Mouse (Mus musculus) gastrocnemius, adult 2 months (tissue): Measurements from ENCODE around the gene Zcchc14. TPM values are rescaled to one million over a fixed set of nuclear protein-coding genes. Genes with fewer than 3 reads are reported as not detected.
A peak's percentile ranks its signal among the peaks of the same experiment; 100 is the strongest.

Experiments used
- DNase-seq: peaks from one replicate; pipeline ENCODE4 v3.0.0; 2022
- H3K27ac ChIP-seq: fragments of 200-600 bp; 2 replicates; pipeline ENCODE4 v1.8.1; 2022; ENCODE audit warnings: mild to moderate bottlenecking
- H3K4me3 ChIP-seq: fragments of 200-600 bp; 2 replicates; pipeline ENCODE4 v1.8.1; 2022; ENCODE audit warnings: mild to moderate bottlenecking, moderate library complexity
- CTCF ChIP-seq: fragments of 200-600 bp; IDR thresholded peaks from 2 replicates; pipeline ENCODE4 v1.8.1; 2022; ENCODE audit warnings: antibody characterized with exemption, mild to moderate bottlenecking, moderate library complexity
- intact Hi-C: fragments of 180-260 bp; cut with DNase I; formaldehyde crosslinking; loops from one replicate; pipeline ENCODE4 v1.15.1; 2025
- long read RNA-seq, 2 experiments: library from polyadenylated mRNA; stranded (forward); transcript quantifications; one replicate each; pipeline ENCODE4 v2.0.0; 2021
- total RNA-seq, 2 experiments: library from RNA; stranded (reverse); gene quantifications; 2 replicates each; pipeline ENCODE4 v1.2.3; 2021

Gene Zcchc14
- 10 to 100 TPM; 18.8 to 22.3 TPM for total RNA-seq
- long read RNA-seq, experiment 1, full-length matches to known transcripts = 5 of 18 reads
- long read RNA-seq, experiment 1, partial matches to known transcripts = 11 of 18 reads
- long read RNA-seq, experiment 1, other reads (novel, unspliced or antisense) = 2 of 18 reads
- long read RNA-seq, experiment 2, full-length matches to known transcripts = 3 of 13 reads
- long read RNA-seq, experiment 2, partial matches to known transcripts = 6 of 13 reads
- long read RNA-seq, experiment 2, other reads (novel, unspliced or antisense) = 4 of 13 reads

GRCm38 (mm10) chr8:121652774-121653323, at the start of gene Zcchc14:
Gene Zcchc14 (minus strand): TSS chr8:121652901.
- intact Hi-C loops = loop anchor here (5.0 kb wide), 1 partner anchor 51 kb away; no protein-coding TSS in a partner anchor

DNA sequence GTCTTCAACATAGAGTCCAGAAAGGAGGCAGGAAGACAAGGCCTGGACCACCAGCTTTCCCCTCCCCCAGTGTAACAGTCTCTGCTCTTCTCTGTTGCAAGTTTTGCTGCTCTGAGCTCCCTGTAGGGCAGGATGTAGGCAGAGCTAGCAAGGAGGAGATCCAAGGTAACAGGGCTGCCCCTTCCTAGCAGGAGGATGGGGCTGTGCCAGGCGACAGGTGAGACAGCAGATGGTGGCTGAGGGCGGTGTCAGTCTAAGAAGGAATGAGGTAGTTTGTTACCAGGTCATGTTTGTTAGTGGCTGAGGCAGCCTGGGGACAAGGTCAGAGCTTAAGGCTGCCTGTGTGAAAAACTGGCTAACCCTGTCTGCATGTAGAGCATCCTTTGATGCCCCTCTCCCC, 47.2 kb upstream of the Zcchc14 start:
- intact Hi-C loops = loop anchor here (10.0 kb wide), 2 partner anchors 145 to 225 kb away; no protein-coding TSS in a partner anchor
- Histone ChIP-seq H3K27ac (no peak overlapping the region), H3K4me3 (no peak overlapping the region)
- DNase-seq = no peak
- TF ChIP-seq CTCF = no peak

More at GRCm38 (mm10) chr8:121652774-121653323, at the start of gene Zcchc14:
- DNase-seq = peak; percentile 100
- Histone ChIP-seq H3K27ac (peak within 1 kb of the TSS; percentile 98), H3K4me3 (peak within 1 kb of the TSS; percentile 90)
- no peak for TF ChIP-seq CTCF

GRCm38 (mm10) chr8:121698615-121699101, 46.0 kb upstream of the Zcchc14 start:
- no peak for DNase-seq
- intact Hi-C loops = loop anchor here (10.0 kb wide), 2 partner anchors 146 to 226 kb away; no protein-coding TSS in a partner anchor
- Histone ChIP-seq H3K27ac (no peak overlapping the region), H3K4me3 (no peak overlapping the region)
- TF ChIP-seq CTCF = no peak

DNA sequence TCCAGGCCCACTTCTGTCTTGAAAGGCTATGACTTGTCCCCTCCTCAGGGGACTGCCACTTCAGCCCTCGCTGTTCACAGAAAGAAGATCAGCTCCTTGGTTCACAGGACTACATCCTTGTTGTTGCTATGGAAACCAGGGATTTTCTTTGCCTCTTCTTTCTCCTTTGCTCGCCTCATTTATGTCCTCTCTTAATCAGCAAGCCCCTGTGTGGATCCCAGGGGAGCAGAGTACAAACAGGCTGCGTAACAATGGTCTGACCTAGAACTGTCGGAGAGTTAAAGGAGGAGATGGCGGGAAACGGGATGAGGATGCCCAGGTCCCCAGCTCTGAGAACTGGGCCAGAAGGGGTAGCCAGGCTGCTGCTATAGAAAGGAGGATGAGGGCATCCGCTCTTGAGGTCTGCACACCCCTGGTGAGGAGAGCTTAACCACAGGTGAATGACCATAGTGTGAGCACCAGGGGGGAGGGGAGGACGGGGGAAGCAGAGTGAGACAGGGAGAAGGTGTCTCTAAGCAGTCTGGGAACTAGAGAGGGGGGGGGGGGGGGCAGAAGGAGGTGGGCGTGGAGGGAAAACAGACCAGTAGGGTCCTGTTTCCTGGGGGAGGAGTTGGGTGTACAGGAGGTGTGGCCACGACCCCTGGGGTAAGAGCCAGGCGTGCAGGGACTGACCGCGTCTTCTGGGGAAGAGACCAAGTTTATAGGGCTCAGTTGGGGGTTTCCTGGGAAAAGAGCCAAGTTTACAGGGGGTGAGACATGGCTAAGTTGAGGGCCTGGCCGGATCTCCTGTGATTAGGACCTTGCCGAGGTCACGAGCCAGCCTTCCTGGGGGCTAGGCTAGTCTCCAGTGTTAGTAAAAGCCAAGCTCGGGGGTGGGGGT, 45.3 kb upstream of the Zcchc14 start:
- H3K4me3 ChIP-seq = no peak overlapping the region
- no peak for DNase-seq
- no peak overlapping the region for H3K27ac ChIP-seq
- intact Hi-C loops = loop anchor here (10.0 kb wide), 2 partner anchors 147 to 227 kb away; no protein-coding TSS in a partner anchor
- no peak for TF ChIP-seq CTCF

DNA sequence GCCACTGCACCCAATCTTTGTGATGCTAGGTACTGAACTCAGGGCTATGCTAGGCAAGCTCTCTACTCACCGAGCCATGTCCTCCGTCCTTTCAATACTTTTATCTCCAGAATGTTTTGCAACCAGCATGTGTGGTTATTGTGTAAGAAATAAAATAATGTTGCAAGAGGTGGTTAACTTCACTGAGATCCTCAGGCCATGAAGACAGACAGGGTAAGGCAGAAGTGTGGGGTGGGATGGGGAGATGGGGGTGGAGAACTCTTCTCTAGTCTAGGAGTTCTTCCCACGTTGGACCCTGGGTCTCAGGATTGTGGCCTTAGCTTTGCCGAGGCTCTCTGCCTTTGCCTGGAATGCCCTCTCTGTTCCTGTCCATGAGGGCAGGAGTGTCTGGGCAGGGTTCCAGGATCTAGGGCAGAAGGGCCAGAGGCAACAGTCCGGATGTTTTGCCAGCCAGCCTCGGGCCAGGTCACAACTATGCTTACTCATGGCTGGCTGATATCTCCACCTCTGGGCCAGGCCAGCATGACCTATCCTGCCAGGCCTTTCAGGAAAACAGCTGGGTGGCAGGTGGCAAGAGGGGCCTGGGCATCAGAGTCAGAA, 43.0 kb upstream of the Zcchc14 start:
- Histone ChIP-seq H3K4me3 (no peak overlapping the region), H3K27ac (no peak overlapping the region)
- intact Hi-C loops = loop anchor here (10.0 kb wide), 2 partner anchors 149 to 229 kb away; no protein-coding TSS in a partner anchor
- no peak for TF ChIP-seq CTCF
- DNase-seq = peak; percentile 87

GRCm38 (mm10) chr8:121694453-121694852, 41.8 kb upstream of the Zcchc14 start:
- intact Hi-C loops = loop anchor here (10.0 kb wide), 2 partner anchors 150 to 230 kb away; no protein-coding TSS in a partner anchor
- H3K27ac ChIP-seq = no peak overlapping the region
- peak; percentile 63 for DNase-seq
- no peak overlapping the region for H3K4me3 ChIP-seq
- peak; percentile 97; the same call in 1 of the 2 replicates for TF ChIP-seq CTCF

DNA sequence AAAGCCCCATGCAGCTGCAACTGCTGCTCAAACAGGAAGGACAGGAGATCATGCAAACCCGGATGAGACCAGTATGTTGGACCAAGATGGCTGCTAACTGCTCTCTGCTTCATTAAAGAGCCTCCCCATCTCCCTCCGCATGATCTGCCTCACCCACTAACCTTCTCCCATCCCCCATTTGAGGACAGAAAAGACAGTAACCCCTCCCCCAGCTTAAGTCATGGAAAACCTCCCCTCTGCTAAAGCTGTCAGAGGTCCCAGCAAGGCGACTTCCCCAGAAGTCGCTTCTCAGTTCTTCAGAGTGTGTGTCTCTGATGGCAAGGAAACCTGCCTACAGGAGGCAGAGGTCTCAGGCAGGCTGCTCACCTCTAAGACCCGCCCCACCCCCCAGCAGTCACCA, 35.8 kb upstream of the Zcchc14 start:
- no peak for TF ChIP-seq CTCF
- intact Hi-C loops = no loop called here
- no peak for DNase-seq
- Histone ChIP-seq H3K27ac (no peak overlapping the region), H3K4me3 (no peak overlapping the region)

- TF ChIP-seq CTCF = no peak
- Histone ChIP-seq H3K27ac (no peak overlapping the region), H3K4me3 (no peak overlapping the region)
- DNase-seq = no peak
- intact Hi-C loops = no loop called here
Measured at GRCm38 (mm10) chr8:121687455-121688161, 34.9 kb upstream of the Zcchc14 start.

GRCm38 (mm10) chr8:121685419-121685818, 32.7 kb upstream of the Zcchc14 start:
- peak; percentile 98; the same call in 1 of the 2 replicates for TF ChIP-seq CTCF
- peak; percentile 78 for DNase-seq
- no peak overlapping the region for H3K4me3 ChIP-seq
- H3K27ac ChIP-seq = no peak overlapping the region
- intact Hi-C loops = loop anchor here (1.0 to 2.0 kb wide), 2 partner anchors 82 to 139 kb away; no protein-coding TSS in a partner anchor

DNA sequence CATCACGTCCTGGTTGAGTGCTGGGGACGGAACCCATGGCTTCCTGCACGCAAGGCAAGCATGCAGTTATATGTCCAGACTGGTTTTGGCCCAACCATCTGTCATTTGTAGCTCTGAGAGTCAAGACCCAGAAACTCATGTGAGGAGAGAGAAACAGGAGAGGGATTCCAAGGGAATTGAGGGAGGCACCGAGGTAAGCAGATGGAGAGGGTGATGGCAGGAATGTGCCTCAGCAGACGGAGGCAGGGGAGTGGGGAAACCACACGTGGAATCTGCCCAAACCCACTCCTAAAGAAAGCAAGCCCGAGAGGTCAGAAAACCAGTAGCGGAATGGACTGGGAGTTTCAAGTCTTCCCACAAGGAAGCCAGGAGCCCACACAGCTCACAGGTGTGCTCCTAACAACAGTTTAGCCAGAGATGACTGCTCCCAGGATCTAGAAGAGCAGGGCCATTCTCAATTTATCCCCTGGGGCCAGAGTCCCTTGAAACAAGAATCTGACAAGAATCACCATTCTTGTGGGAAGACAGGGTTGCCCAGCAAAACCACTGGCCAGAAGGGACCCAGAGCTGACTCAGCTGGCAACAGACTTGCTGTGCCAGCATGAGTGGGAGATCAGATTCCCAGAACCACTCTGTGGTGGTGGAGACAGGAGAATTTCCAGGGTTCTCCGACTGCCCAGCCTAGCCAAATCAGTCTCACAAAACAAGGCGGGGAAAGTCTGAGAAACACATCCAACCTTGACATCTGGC, 30.6 kb upstream of the Zcchc14 start:
- no peak overlapping the region for H3K4me3 ChIP-seq
- H3K27ac ChIP-seq = no peak overlapping the region
- intact Hi-C loops = no loop called here
- TF ChIP-seq CTCF = no peak
- DNase-seq = no peak

- TF ChIP-seq CTCF = no peak
- Histone ChIP-seq H3K4me3 (no peak overlapping the region), H3K27ac (no peak overlapping the region)
- intact Hi-C loops = no loop called here
- no peak for DNase-seq
Measured at GRCm38 (mm10) chr8:121681457-121681856, 28.8 kb upstream of the Zcchc14 start.
